Mouse (Mus musculus) heart, embryonic 11.5 days (tissue): ENCODE measurements around the gene Ccnf. TPM values are rescaled to one million over a fixed set of nuclear protein-coding genes. Genes with fewer than 3 reads are reported as not detected.
A peak's percentile ranks its signal among the peaks of the same experiment; 100 is the strongest.

Experiments
- ATAC-seq: fragments of 200-750 bp; cut with Nextera tagmentation; replicated peaks from 2 replicates; pipeline ENCODE4 v1.8.0; 2017; ENCODE audit warnings: moderate library complexity; ENCODE audit not compliant: insufficient number of reproducible peaks, low FRiP score, low TSS enrichment
- H3K27ac ChIP-seq: fragments of 300-500 bp; sonication (generic); 2 replicates; pipeline ENCODE4 v1.5.1; 2014; ENCODE audit warnings: mild to moderate bottlenecking, low read depth, low read length
- H3K27me3 ChIP-seq: fragments of 300-500 bp; sonication (generic); 2 replicates; pipeline ENCODE4 v1.6.1; 2014; ENCODE audit warnings: mild to moderate bottlenecking, low read length, mixed read lengths; ENCODE audit not compliant: control insufficient read depth, insufficient read depth
- H3K36me3 ChIP-seq: fragments of 300-500 bp; sonication (generic); 2 replicates; pipeline ENCODE4 v1.6.1; 2014; ENCODE audit warnings: mild to moderate bottlenecking, low read length, moderate library complexity, mixed read lengths; ENCODE audit not compliant: control insufficient read depth, insufficient read depth
- H3K4me1 ChIP-seq: fragments of 300-500 bp; sonication (generic); 2 replicates; pipeline ENCODE4 v1.6.1; 2014; ENCODE audit warnings: low read length; ENCODE audit not compliant: control insufficient read depth, insufficient read depth
- H3K4me2 ChIP-seq: fragments of 300-500 bp; sonication (generic); 2 replicates; pipeline ENCODE4 v1.6.1; 2014; ENCODE audit warnings: mild to moderate bottlenecking, moderate library complexity
- H3K4me3 ChIP-seq: fragments of 300-500 bp; sonication (generic); 2 replicates; pipeline ENCODE4 v1.5.1; 2014; ENCODE audit warnings: low read depth, low read length
- H3K9ac ChIP-seq: fragments of 300-500 bp; sonication (generic); 2 replicates; pipeline ENCODE4 v1.6.1; 2014; ENCODE audit warnings: mild to moderate bottlenecking, low read depth, low read length, moderate library complexity
- H3K9me3 ChIP-seq: fragments of 300-500 bp; sonication (generic); replicated peaks from 2 replicates; pipeline ENCODE4 v1.6.1; 2016; ENCODE audit warnings: low read length; ENCODE audit not compliant: control insufficient read depth
- WGBS: fragments of 180-500 bp; shearing (Covaris S2); extraction: QIAGEN DNeasy Blood & Tissue Kit; methylation state at CpG from one replicate; pipeline ENCODE4 v1.1.7; 2014; ENCODE audit not compliant: insufficient replicate concordance; 5-methylcytosine and 5-hydroxymethylcytosine counted together
- polyA plus RNA-seq: library from polyadenylated mRNA; unstranded; fragments of >200 nt; fragmentation: Nextera tagmentation; extraction: Ambion mirVana; gene quantifications from 2 replicates; pipeline ENCODE4 v1.2.1, GENCODE M21; 2014

The Ccnf gene
- polyA plus RNA-seq, 1 experiment from 2014 or later = 47.4 TPM

- Histone ChIP-seq H3K4me3 (no peak overlapping the region), H3K36me3 (no peaks in the 10 kb centered on the region), H3K4me2 (no peak overlapping the region), H3K9me3 (no peaks in the 10 kb centered on the region), H3K27me3 (no peaks in the 10 kb centered on the region), H3K27ac (no peak overlapping the region), H3K4me1 (no peaks in the 10 kb centered on the region), H3K9ac (no peak overlapping the region)
- ATAC-seq = no peak
- WGBS = 85% methylated on average over 2 of the region's 2 CpGs
Measured at GRCm38 (mm10) chr17:24264766-24265165, 13.5 kb upstream of the Ccnf start.

- H3K4me2 ChIP-seq = no peak overlapping the region
- no peaks in the 10 kb centered on the region for H3K4me1 ChIP-seq
- no peak for ATAC-seq
- 65% methylated on average over 4 of the region's 4 CpGs for WGBS
- H3K36me3 ChIP-seq = no peaks in the 10 kb centered on the region
- H3K9me3 ChIP-seq = no peaks in the 10 kb centered on the region
- H3K9ac ChIP-seq = no peak overlapping the region
- H3K4me3 ChIP-seq = no peak overlapping the region
- no peaks in the 10 kb centered on the region for H3K27me3 ChIP-seq
- no peak overlapping the region for H3K27ac ChIP-seq
Measured at GRCm38 (mm10) chr17:24260516-24260915, 9.2 kb upstream of the Ccnf start.

GRCm38 (mm10) chr17:24259702-24260101 lies 8.4 kb upstream of the Ccnf start:
- Histone ChIP-seq H3K9me3 (no peaks in the 10 kb centered on the region), H3K4me3 (no peak overlapping the region), H3K27ac (no peak overlapping the region), H3K9ac (no peak overlapping the region), H3K27me3 (no peaks in the 10 kb centered on the region), H3K4me2 (no peak overlapping the region), H3K4me1 (no peaks in the 10 kb centered on the region), H3K36me3 (no peaks in the 10 kb centered on the region)
- no peak for ATAC-seq
- WGBS = 69% methylated on average over 5 of the region's 5 CpGs

GRCm38 (mm10) chr17:24258981-24259380 lies 7.7 kb upstream of the Ccnf start:
- Histone ChIP-seq H3K27me3 (no peaks in the 10 kb centered on the region), H3K9ac (no peak overlapping the region), H3K36me3 (no peaks in the 10 kb centered on the region), H3K4me1 (no peaks in the 10 kb centered on the region), H3K4me2 (no peak overlapping the region), H3K9me3 (no peaks in the 10 kb centered on the region), H3K27ac (no peak overlapping the region), H3K4me3 (no peak overlapping the region)
- WGBS = 67% methylated on average over 4 of the region's 4 CpGs
- no peak for ATAC-seq

GRCm38 (mm10) chr17:24252329-24252728 lies 1.0 kb upstream of the Ccnf start:
- Histone ChIP-seq H3K36me3 (peaks cover 14% of the 10 kb centered on the region), H3K9ac (no peak overlapping the region; the same call in 1 of the 2 replicates), H3K27ac (0 out of 2 replicates have a peak overlapping the region, but pooled peaks have one; percentile 89), H3K4me3 (no peak overlapping the region), H3K27me3 (no peaks in the 10 kb centered on the region), H3K4me2 (peak overlapping the region; percentile 84), H3K4me1 (peaks cover 10% of the 10 kb centered on the region), H3K9me3 (no peaks in the 10 kb centered on the region)
- 87% methylated on average over 2 of the region's 2 CpGs for WGBS
- no peak for ATAC-seq

GRCm38 (mm10) chr17:24250988-24251319 lies 330 bp downstream of the Ccnf start:
- Histone ChIP-seq H3K27me3 (no peaks in the 10 kb centered on the region), H3K9me3 (no peaks in the 10 kb centered on the region), H3K4me2 (peak overlapping the region; percentile 79), H3K9ac (peak overlapping the region; percentile 95), H3K36me3 (peaks cover 18% of the 10 kb centered on the region), H3K27ac (peak overlapping the region; percentile 71; the same call in 1 of the 2 replicates), H3K4me3 (peak overlapping the region; percentile 85), H3K4me1 (peaks cover 10% of the 10 kb centered on the region)
- no peak for ATAC-seq
- WGBS = 1% methylated on average over 32 of the region's 32 CpGs

GRCm38 (mm10) chr17:24248641-24249040 lies 2.6 kb downstream of the Ccnf start:
- H3K4me2 ChIP-seq = no peak overlapping the region
- peaks cover 10% of the 10 kb centered on the region for H3K4me1 ChIP-seq
- 94% methylated on average over 2 of the region's 2 CpGs for WGBS
- H3K27ac ChIP-seq = no peak overlapping the region
- H3K9ac ChIP-seq = no peak overlapping the region
- H3K4me3 ChIP-seq = no peak overlapping the region
- ATAC-seq = no peak
- peaks cover 36% of the 10 kb centered on the region for H3K36me3 ChIP-seq
- peaks cover 5% of the 10 kb centered on the region for H3K9me3 ChIP-seq
- no peaks in the 10 kb centered on the region for H3K27me3 ChIP-seq

GRCm38 (mm10) chr17:24244061-24244460 lies 7.2 kb downstream of the Ccnf start:
- Histone ChIP-seq H3K27me3 (no peaks in the 10 kb centered on the region), H3K4me3 (no peak overlapping the region), H3K4me1 (no peaks in the 10 kb centered on the region), H3K27ac (no peak overlapping the region), H3K9me3 (peaks cover 5% of the 10 kb centered on the region), H3K9ac (no peak overlapping the region), H3K4me2 (no peak overlapping the region), H3K36me3 (peaks cover 67% of the 10 kb centered on the region)
- WGBS = 96% methylated on average over 8 of the region's 8 CpGs
- ATAC-seq = no peak

GRCm38 (mm10) chr17:24243311-24243969 lies 7.8 kb downstream of the Ccnf start:
- Histone ChIP-seq H3K36me3 (peaks cover 64% of the 10 kb centered on the region), H3K4me2 (no peak overlapping the region), H3K4me1 (no peaks in the 10 kb centered on the region), H3K27ac (no peak overlapping the region), H3K27me3 (no peaks in the 10 kb centered on the region), H3K9me3 (peaks cover 5% of the 10 kb centered on the region), H3K4me3 (no peak overlapping the region), H3K9ac (no peak overlapping the region)
- WGBS = 80% methylated on average over 4 of the region's 4 CpGs
- no peak for ATAC-seq
